Mouse (Mus musculus) myocyte (in vitro differentiated cells): ENCODE measurements at regions not wholly inside any gene's neighbourhood (a gene's known extent, or its start where the extent isn't known, plus 50 kb on each side); places are given as distances from the start of the nearest gene placed in this dataset.

Experiments used
- H3K27me3 ChIP-seq: one replicate; pipeline ENCODE4 v1.6.1; 2011; ENCODE audit not compliant: control insufficient read depth, insufficient read depth, insufficient read length
- H3K36me3 ChIP-seq: one replicate; pipeline ENCODE4 v1.6.1; 2011; ENCODE audit not compliant: control insufficient read depth, insufficient read depth
- H3K4me2 ChIP-seq: one replicate; pipeline ENCODE4 v1.6.1; 2011; ENCODE audit warnings: low read depth, control low read depth
- H3K4me3 ChIP-seq: one replicate; pipeline ENCODE4 v1.5.1; 2011; ENCODE audit warnings: mild to moderate bottlenecking, control low read depth, moderate library complexity
- H3K79me2 ChIP-seq: one replicate; pipeline ENCODE4 v1.6.1; 2011; ENCODE audit not compliant: control insufficient read depth, insufficient read depth
- H3ac ChIP-seq: one replicate; pipeline ENCODE4 v1.6.1; 2011; ENCODE audit not compliant: control insufficient read depth, insufficient read length
- CEBPB ChIP-seq: IDR thresholded peaks from 2 replicates; pipeline ENCODE4 v1.6.1; 2011; ENCODE audit warnings: mild to moderate bottlenecking, moderate library complexity; ENCODE audit not compliant: poor library complexity, insufficient read depth, severe bottlenecking
- E2F4 ChIP-seq: IDR thresholded peaks from one replicate; pipeline ENCODE4 v1.6.1; 2011; ENCODE audit warnings: mild to moderate bottlenecking, control low read depth, moderate library complexity; ENCODE audit not compliant: insufficient read depth
- MAX ChIP-seq: IDR thresholded peaks from one replicate; pipeline ENCODE4 v1.6.1; 2011; ENCODE audit warnings: low read depth, mild to moderate bottlenecking, control low read depth
- MYOD1 ChIP-seq, 3 experiments: IDR thresholded peaks; one replicate each; pipeline ENCODE4 v1.6.1; 2011; ENCODE audit warnings: control low read depth in 2 of 3, low read depth in 2 of 3, mild to moderate bottlenecking in 2 of 3, moderate library complexity in 1 of 3; ENCODE audit not compliant: insufficient read length in 2 of 3, control insufficient read depth in 1 of 3
- MYOG ChIP-seq, 3 experiments: IDR thresholded peaks; one replicate each; pipeline ENCODE4 v1.6.1; 2011; ENCODE audit warnings: control low read depth in 2 of 3, low read depth in 2 of 3, mild to moderate bottlenecking in 2 of 3; ENCODE audit not compliant: insufficient read length in 2 of 3, control insufficient read depth in 1 of 3, insufficient read depth in 1 of 3
- POLR2A ChIP-seq: IDR thresholded peaks from one replicate; pipeline ENCODE4 v1.6.1; 2011; ENCODE audit warnings: low read depth, mild to moderate bottlenecking, control low read depth, moderate library complexity; ENCODE audit not compliant: insufficient read length
- POLR2AphosphoS2 ChIP-seq: IDR thresholded peaks from one replicate; pipeline ENCODE4 v1.6.1; 2011; ENCODE audit warnings: low read depth, control low read depth; ENCODE audit not compliant: insufficient read length
- REST ChIP-seq: IDR thresholded peaks from one replicate; pipeline ENCODE4 v1.6.1; 2011; ENCODE audit warnings: mild to moderate bottlenecking, control low read depth, moderate library complexity; ENCODE audit not compliant: insufficient read depth, insufficient read length
- SRF ChIP-seq: IDR thresholded peaks from one replicate; pipeline ENCODE4 v1.6.1; 2011; ENCODE audit warnings: low read depth; ENCODE audit not compliant: control insufficient read depth, insufficient read length
- TCF12 ChIP-seq: IDR thresholded peaks from one replicate; pipeline ENCODE4 v1.6.1; 2011; ENCODE audit warnings: mild to moderate bottlenecking, control low read depth; ENCODE audit not compliant: poor library complexity, insufficient read depth, severe bottlenecking
- TCF3 ChIP-seq: IDR thresholded peaks from one replicate; pipeline ENCODE4 v1.6.1; 2011; ENCODE audit warnings: low read depth, control low read depth; ENCODE audit not compliant: insufficient read length
- USF1 ChIP-seq: IDR thresholded peaks from one replicate; pipeline ENCODE4 v1.6.1; 2011; ENCODE audit warnings: low read depth, mild to moderate bottlenecking, control low read depth, moderate library complexity

DNA sequence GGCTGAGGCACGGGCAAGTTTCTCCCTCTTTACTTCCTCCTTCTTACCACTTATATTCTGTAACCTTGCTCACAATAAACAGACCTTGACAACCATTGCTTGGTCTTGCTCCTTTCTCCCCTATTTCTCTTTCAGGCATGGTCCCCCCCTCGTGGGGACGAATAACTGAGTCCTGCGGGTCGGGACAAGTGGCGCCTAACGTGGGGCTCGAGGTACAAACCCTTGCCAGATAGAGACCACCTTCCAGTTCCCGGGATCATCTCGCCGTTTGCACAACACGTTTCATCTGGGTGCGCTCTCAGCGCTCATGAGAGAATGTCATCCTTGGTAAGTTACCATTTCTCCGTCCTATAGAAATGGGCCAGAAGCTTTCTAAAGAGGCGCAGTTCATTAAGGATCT, 79.6 kb upstream of the Foxn3 start:
- Histone ChIP-seq H3K4me2 (no peak overlapping the region), H3ac (no peak overlapping the region), H3K4me3 (no peak overlapping the region), H3K79me2 (no peaks in the 10 kb centered on the region), H3K36me3 (no peaks in the 10 kb centered on the region), H3K27me3 (no peaks in the 10 kb centered on the region)
- TF ChIP-seq TCF12 (no peak), SRF (no peak), MYOG (IDR thresholded peaks at IDR 0.05; ENCODE audit: control insufficient read depth in 1 of 3, insufficient read depth in 1 of 3, insufficient read length in 2 of 3, low read depth in 2 of 3) (no peak), MAX (no peak), POLR2AphosphoS2 (no peak), E2F4 (no peak), MYOD1 (IDR thresholded peaks at IDR 0.05; ENCODE audit: control insufficient read depth in 1 of 3, insufficient read length in 2 of 3, low read depth in 2 of 3) (no peak), USF1 (no peak), POLR2A (no peak), CEBPB (no peak), REST (no peak), TCF3 (no peak)

DNA sequence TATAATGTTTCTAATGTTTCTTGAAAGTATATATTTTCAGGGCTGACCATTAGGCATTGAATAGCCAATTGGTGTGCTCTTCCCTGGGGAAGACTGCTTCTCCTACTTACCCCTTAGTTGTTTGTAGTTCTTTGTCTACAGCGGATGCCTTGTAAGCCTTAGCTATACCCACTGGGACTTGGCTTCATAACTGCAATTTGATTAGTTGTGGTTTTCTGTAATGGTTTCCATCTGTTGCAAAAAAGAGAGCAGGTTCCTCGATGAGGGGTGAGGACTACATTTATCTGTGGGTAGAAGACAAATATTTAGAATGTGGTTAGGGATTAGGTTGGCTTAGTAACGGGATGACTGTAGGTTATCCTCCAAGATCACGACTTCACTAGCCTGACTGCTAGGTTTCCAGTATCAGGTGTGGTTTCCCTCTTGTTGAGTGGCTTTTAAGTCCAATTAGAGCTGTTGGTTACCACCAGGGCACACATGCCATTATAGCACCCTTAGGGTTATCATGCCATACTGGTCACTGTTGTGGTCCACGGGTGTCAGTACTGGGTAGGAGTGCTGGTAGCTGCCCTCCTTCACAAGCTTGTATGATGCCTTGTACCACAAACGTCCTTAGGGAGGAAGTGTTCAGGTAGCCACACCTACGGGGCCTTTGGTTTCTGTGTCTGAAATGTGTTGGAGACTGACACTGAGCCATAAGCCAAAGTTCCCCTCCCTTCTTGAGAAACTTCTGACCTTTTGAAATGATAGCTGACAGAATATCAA, 78.9 kb upstream of the Foxn3 start:
- no peaks in the 10 kb centered on the region for H3K36me3 ChIP-seq
- no peak for TF ChIP-seq REST
- no peak for TF ChIP-seq E2F4
- no peak overlapping the region for H3ac ChIP-seq
- H3K27me3 ChIP-seq = no peaks in the 10 kb centered on the region
- no peak overlapping the region for H3K4me3 ChIP-seq
- H3K4me2 ChIP-seq = no peak overlapping the region
- H3K79me2 ChIP-seq = no peaks in the 10 kb centered on the region

DNA sequence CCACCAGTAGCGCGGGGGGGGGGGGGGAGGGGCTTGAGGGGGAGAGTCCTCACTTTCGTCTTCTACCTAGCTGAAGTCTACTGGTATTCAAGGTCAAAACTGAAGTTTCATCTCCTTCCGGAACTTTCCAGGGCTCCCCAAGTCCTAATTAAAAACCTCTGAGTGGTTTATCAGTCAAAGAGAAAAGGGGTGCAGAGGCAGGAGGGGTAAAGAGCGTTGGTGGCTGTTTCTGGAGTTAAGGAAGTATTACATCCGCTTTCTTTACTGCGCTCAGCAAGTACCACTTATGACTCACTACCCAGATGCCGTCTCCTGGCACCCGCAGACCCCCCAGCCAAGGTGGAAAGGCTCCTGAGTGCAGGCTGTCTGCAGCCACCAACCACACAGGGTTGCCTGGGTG, 77.9 kb upstream of the Foxn3 start:
- no peaks in the 10 kb centered on the region for H3K79me2 ChIP-seq
- no peaks in the 10 kb centered on the region for H3K27me3 ChIP-seq
- no peak overlapping the region for H3ac ChIP-seq
- H3K4me3 ChIP-seq = peak overlapping the region; percentile 5
- peak overlapping the region; percentile 63 for H3K4me2 ChIP-seq
- TF ChIP-seq USF1 (no peak), MYOD1 (IDR thresholded peaks at IDR 0.05; ENCODE audit: control insufficient read depth in 1 of 3, insufficient read length in 2 of 3, low read depth in 2 of 3) (no peak)
- no peaks in the 10 kb centered on the region for H3K36me3 ChIP-seq

DNA sequence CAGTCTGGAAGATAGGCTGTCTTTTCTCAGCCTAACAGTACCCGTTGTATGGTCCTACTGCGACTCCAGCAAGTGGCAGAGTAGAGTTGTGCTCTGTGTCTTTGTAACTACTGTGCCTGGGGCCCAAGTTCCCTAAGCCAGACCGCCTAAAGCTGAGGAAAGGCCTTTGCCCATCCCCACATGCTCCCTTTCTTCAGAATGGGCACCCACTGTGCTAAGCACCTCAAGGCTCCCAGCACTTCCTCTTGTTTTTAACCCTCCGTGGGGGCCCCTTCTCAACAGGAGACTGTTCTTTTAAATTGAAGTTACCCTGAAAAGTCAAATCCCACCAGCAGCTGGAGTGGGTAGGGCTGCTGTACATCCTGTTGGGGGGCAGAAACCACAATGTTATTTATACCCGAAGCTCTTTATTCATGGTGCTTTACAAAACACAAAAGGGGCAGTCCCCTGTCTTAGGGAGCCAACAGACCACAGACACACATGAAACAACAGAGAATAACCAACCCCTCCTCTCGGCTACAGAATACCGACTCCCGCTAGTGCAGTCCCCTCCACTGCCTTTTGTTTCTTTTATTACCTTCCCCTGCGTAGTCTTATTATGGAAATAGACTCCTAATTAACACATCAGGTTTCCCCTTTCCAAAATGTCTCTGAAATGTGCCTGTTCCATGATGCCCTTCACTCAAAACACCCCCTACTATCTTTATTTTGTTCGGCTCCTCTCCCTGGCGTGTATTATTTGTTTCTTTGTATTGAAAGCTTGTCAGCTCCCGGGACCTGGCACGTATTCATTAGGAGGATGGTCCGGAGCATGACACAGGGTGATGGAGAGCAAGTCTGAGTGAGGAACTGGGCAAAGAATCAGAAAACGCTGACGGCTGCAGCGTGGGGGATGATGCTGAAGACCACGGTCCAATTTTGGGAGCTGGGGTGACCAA, 77.1 kb upstream of the Foxn3 start:
- Histone ChIP-seq H3ac (no peak overlapping the region), H3K4me2 (peak overlapping the region; percentile 63), H3K27me3 (no peaks in the 10 kb centered on the region), H3K36me3 (no peaks in the 10 kb centered on the region), H3K79me2 (no peaks in the 10 kb centered on the region), H3K4me3 (peak overlapping the region; percentile 5)
- TF ChIP-seq SRF (no peak), CEBPB (no peak), USF1 (no peak), MYOG (IDR thresholded peaks at IDR 0.05; ENCODE audit: control insufficient read depth in 1 of 3, insufficient read depth in 1 of 3, insufficient read length in 2 of 3, low read depth in 2 of 3) (no peak), MYOD1 (IDR thresholded peaks at IDR 0.05; ENCODE audit: control insufficient read depth in 1 of 3, insufficient read length in 2 of 3, low read depth in 2 of 3) (no peak), E2F4 (no peak), MAX (no peak), TCF3 (no peak), TCF12 (no peak), POLR2AphosphoS2 (no peak), REST (no peak), POLR2A (no peak)

DNA sequence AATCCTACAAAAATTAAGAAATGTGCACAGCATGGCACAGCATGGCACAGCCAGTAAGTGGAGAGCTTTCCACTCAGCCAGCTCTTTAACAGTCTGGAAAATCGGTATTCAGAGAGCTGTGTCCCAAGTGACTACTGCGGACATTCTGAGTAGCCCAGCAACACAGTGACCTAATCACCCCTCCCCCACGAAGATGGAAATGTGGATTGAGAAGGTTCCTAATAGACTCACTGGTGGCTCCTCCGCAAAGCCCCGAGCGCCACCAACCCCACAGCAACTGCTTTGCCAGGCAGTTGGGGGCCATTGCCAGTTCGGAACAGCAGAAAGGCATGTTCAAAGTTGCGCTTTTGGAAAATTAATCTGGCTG, 76.4 kb upstream of the Foxn3 start:
- Histone ChIP-seq H3ac (no peak overlapping the region), H3K79me2 (no peaks in the 10 kb centered on the region), H3K36me3 (no peaks in the 10 kb centered on the region), H3K4me3 (no peak overlapping the region), H3K27me3 (no peaks in the 10 kb centered on the region), H3K4me2 (no peak overlapping the region)
- TF ChIP-seq E2F4 (no peak), TCF3 (no peak), MYOG (IDR thresholded peaks at IDR 0.05; ENCODE audit: control insufficient read depth in 1 of 3, insufficient read depth in 1 of 3, insufficient read length in 2 of 3, low read depth in 2 of 3) (no peak), REST (no peak), SRF (no peak), USF1 (no peak), MYOD1 (IDR thresholded peaks at IDR 0.05; ENCODE audit: control insufficient read depth in 1 of 3, insufficient read length in 2 of 3, low read depth in 2 of 3) (no peak), POLR2AphosphoS2 (no peak), TCF12 (no peak), CEBPB (no peak), POLR2A (no peak), MAX (no peak)
